Mouse (Mus musculus) kidney, adult 2 months (tissue): ENCODE results near the gene Mks1. TPM values are rescaled to one million over a fixed set of nuclear protein-coding genes. Genes with fewer than 3 reads are reported as not detected.
"Not testable (repeated sequence)": the region's sequence is repeated elsewhere in the genome, so short reads cannot be mapped to it uniquely, and the experiment has no call there.

Experiments
- DNase-seq: peaks from one replicate; pipeline ENCODE4 v3.0.0; 2021
- H3K27ac ChIP-seq: fragments of 200-500 bp; 2 replicates; pipeline ENCODE4 v1.5.1; 2012; ENCODE audit warnings: low read depth, low read length, control low read depth, inconsistent platforms; ENCODE audit not compliant: insufficient read depth
- H3K27me3 ChIP-seq: fragments of 200-500 bp; replicated peaks from 2 replicates; pipeline ENCODE4 v1.6.1; 2012; ENCODE audit warnings: mild to moderate bottlenecking, moderate library complexity, low read length, inconsistent platforms; ENCODE audit not compliant: control insufficient read depth, insufficient read depth
- H3K36me3 ChIP-seq: fragments of 200-500 bp; 2 replicates; pipeline ENCODE4 v1.6.1; 2012; ENCODE audit warnings: mild to moderate bottlenecking, moderate library complexity, low read length, inconsistent platforms; ENCODE audit not compliant: control insufficient read depth, insufficient read depth
- H3K4me1 ChIP-seq: fragments of 200-500 bp; 2 replicates; pipeline ENCODE4 v1.6.1; 2011; ENCODE audit warnings: low read length; ENCODE audit not compliant: control insufficient read depth, insufficient read depth
- H3K4me3 ChIP-seq: fragments of 200-500 bp; 2 replicates; pipeline ENCODE4 v1.5.1; 2011; ENCODE audit warnings: mild to moderate bottlenecking, low read depth, low read length, control low read depth; ENCODE audit not compliant: insufficient read depth
- CTCF ChIP-seq: fragments of 200-500 bp; conservative IDR thresholded peaks from 2 replicates; pipeline ENCODE4 v1.5.1; 2011; ENCODE audit warnings: low read depth, mild to moderate bottlenecking, control low read depth, low read length, moderate library complexity, mixed read lengths; ENCODE audit not compliant: insufficient read depth, insufficient read length
- POLR2A ChIP-seq: fragments of 200-500 bp; IDR thresholded peaks from one replicate; pipeline ENCODE4 v1.6.1; 2011; ENCODE audit warnings: low read depth, low read length, control low read depth
- WGBS: fragments of 180-500 bp; shearing (Covaris S2); methylation state at CpG from one replicate; pipeline ENCODE4 v1.1.7; 2018; 5-methylcytosine and 5-hydroxymethylcytosine counted together
- polyA plus RNA-seq: library from polyadenylated mRNA; depleted of rRNA; stranded (reverse); fragments of >200 nt; gene quantifications from 2 replicates; pipeline ENCODE4 v1.2.3, GENCODE M21; 2012

The Mks1 gene
- polyA plus RNA-seq, 1 experiment, result 9.6 TPM

DNA sequence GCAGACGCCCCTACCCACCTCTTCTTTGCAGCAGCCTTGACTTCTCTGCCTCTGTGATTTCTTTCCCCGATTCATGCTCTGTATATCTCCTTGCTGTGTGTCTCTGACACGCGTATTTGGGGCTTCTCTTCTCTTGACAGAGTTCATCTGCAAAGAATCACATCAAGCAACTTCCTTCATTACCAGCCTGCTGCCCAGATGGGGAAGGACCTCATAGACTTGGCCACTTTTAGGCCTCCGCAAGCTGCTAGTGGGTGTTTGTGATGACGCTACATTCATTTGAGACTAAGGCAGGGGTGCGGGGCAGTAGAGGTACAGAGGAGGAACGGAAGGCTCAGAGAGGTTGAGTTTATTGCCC is 561 bp downstream of the Mks1 start:
- Histone ChIP-seq H3K27me3 (no peaks in the 10 kb centered on the region), H3K27ac (no peak overlapping the region), H3K36me3 (no peaks in the 10 kb centered on the region; the same call in 1 of the 2 replicates), H3K4me3 (peak overlapping the region; percentile 76), H3K4me1 (peaks cover 8% of the 10 kb centered on the region; the same call in 1 of the 2 replicates)
- peak; percentile 7 for DNase-seq
- TF ChIP-seq POLR2A (no peak), CTCF (no peak)
- WGBS, result 35% methylated on average over 8 of the region's 8 CpGs

DNA sequence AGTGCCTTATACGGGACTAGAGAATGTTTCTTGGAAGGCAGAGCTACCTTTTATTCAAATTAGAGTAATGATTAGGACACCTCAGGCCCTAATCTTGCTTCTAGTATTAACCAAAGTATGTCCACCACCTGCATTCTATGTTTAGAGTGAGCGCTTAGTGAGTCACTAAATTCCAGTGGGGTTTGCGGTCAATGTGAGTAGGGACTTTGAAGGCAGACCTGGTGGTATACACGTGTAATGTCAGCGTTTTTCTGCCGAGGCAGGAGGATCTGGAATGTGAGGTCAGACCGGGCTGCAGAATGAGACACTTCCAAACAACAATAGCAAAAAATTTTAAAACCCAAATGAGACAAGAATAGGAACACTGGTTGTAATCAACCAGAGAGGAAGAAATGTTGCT is 1.5 kb downstream of the Mks1 start:
- Histone ChIP-seq H3K4me3 (no peak overlapping the region), H3K4me1 (peaks cover 8% of the 10 kb centered on the region; the same call in 1 of the 2 replicates), H3K27ac (no peak overlapping the region), H3K36me3 (no peaks in the 10 kb centered on the region; the same call in 1 of the 2 replicates), H3K27me3 (no peaks in the 10 kb centered on the region)
- no peak for TF ChIP-seq POLR2A
- no peak for TF ChIP-seq CTCF
- 88% methylated on average over 7 of the region's 7 CpGs for WGBS
- no peak for DNase-seq

DNA sequence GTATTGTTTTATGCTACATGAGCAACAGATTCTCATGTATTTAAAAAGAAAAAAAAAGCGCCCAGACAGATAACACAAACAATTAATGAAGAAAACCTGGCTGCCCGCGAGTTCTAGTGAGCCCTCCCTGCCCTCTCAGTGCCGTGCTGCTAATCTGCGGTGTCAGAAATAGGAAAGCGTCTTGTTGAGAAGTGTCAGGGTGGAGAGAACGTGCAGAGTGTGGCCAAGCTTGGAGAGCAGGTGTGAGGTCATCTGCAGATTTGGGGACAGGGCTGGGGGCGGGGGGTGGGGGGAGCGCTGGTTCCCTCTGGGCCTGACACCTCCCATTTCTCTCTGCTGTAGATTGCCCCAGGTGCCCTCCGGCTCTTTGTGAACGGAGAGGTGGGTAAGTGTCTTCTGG is 6.3 kb downstream of the Mks1 start:
- Histone ChIP-seq H3K4me1 (no peaks in the 10 kb centered on the region), H3K4me3 (no peak overlapping the region), H3K36me3 (no peaks in the 10 kb centered on the region; the same call in 1 of the 2 replicates), H3K27ac (no peak overlapping the region), H3K27me3 (no peaks in the 10 kb centered on the region)
- 90% methylated on average over 11 of the region's 11 CpGs for WGBS
- no peak for DNase-seq
- TF ChIP-seq CTCF, result no peak
- TF ChIP-seq POLR2A, result no peak

DNA sequence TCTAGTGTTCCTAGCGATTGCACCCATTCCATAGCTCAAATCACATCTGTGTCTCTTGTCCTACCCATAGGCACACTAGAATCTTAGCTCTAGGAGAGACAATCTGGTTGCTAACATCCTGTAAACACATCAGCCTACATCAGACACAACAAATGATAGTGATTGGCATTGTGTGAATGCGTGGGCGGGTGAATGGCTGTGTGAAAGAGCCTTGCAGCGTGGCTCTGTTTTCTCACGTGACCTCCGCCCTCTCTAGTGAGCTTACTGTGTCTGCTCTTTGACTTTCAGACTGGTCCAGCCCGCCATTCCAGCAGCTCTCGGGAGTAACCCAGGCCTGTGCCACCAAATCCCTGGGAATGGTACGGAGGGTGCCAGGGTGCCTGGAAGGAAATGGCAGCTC is 7.4 kb downstream of the Mks1 start:
- Histone ChIP-seq H3K27me3 (no peaks in the 10 kb centered on the region), H3K36me3 (no peaks in the 10 kb centered on the region; the same call in 1 of the 2 replicates), H3K4me3 (no peak overlapping the region), H3K27ac (no peak overlapping the region), H3K4me1 (no peaks in the 10 kb centered on the region)
- no peak for TF ChIP-seq POLR2A
- no peak for TF ChIP-seq CTCF
- DNase-seq, result no peak
- 86% methylated on average over 9 of the region's 9 CpGs for WGBS

- no peak for TF ChIP-seq POLR2A
- no peak for TF ChIP-seq CTCF
- Histone ChIP-seq H3K36me3 (no peaks in the 10 kb centered on the region; the same call in 1 of the 2 replicates), H3K4me3 (no peak overlapping the region), H3K27ac (no peak overlapping the region), H3K27me3 (no peaks in the 10 kb centered on the region), H3K4me1 (no peaks in the 10 kb centered on the region)
- WGBS, result 91% methylated on average over 13 of the region's 13 CpGs
- DNase-seq, result no peak
Measured at GRCm38 (mm10) chr11:87862805-87863204, 9.8 kb downstream of the Mks1 start.

DNA sequence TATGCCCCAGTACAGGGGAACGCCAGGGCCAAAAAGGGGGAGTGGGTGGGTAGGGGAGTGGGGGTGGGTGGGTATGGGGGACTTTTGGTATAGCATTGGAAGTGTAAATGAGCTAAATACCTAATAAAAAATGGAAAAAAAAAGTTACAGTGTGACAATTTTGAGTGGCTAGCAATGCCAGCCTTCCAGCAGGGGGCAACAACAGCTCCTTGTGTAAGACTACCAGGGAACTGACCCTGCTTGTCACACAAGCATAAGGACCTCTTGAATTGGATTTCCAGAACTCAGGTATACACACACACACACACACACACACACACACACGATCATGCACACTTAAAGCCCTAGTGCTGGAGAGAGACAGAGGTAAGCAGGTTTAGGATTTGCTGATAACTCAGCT is 13.9 kb downstream of the Mks1 start:
- not testable (repeated sequence) for H3K27me3 ChIP-seq, H3K36me3 ChIP-seq, H3K4me3 ChIP-seq, DNase-seq, H3K27ac ChIP-seq, H3K4me1 ChIP-seq
- 77% methylated on average over 1 of the region's 2 CpGs for WGBS

- Histone ChIP-seq H3K36me3 (no peaks in the 10 kb centered on the region), H3K4me3 (no peak overlapping the region), H3K27me3 (no peaks in the 10 kb centered on the region), H3K27ac (no peak overlapping the region), H3K4me1 (no peaks in the 10 kb centered on the region)
- no peak for TF ChIP-seq POLR2A
- no peak for TF ChIP-seq CTCF
- 82% methylated on average over 2 of the region's 2 CpGs for WGBS
- DNase-seq, result no peak
Measured at GRCm38 (mm10) chr11:87870096-87870495, 17.1 kb downstream of the Mks1 start.

GRCm38 (mm10) chr11:87871766-87872165 is 18.8 kb downstream of the Mks1 start:
- no peak for DNase-seq

More at GRCm38 (mm10) chr11:87871766-87872165, 18.8 kb downstream of the Mks1 start:
- H3K4me3 ChIP-seq, result no peak overlapping the region
- no peaks in the 10 kb centered on the region for H3K36me3 ChIP-seq
- H3K27me3 ChIP-seq, result no peaks in the 10 kb centered on the region
- H3K27ac ChIP-seq, result no peak overlapping the region
- H3K4me1 ChIP-seq, result no peaks in the 10 kb centered on the region
- 24% methylated on average over 8 of the region's 8 CpGs for WGBS
- TF ChIP-seq POLR2A (no peak), CTCF (no peak)
